Mouse (Mus musculus): ENCODE measurements around the gene Btbd9. TPM values are rescaled to one million over a fixed set of nuclear protein-coding genes. Genes with fewer than 3 reads are reported as not detected.

Btbd9 gene
- polyA plus RNA-seq, 1 experiment from 2014 or later, result 40.6 TPM

DNA sequence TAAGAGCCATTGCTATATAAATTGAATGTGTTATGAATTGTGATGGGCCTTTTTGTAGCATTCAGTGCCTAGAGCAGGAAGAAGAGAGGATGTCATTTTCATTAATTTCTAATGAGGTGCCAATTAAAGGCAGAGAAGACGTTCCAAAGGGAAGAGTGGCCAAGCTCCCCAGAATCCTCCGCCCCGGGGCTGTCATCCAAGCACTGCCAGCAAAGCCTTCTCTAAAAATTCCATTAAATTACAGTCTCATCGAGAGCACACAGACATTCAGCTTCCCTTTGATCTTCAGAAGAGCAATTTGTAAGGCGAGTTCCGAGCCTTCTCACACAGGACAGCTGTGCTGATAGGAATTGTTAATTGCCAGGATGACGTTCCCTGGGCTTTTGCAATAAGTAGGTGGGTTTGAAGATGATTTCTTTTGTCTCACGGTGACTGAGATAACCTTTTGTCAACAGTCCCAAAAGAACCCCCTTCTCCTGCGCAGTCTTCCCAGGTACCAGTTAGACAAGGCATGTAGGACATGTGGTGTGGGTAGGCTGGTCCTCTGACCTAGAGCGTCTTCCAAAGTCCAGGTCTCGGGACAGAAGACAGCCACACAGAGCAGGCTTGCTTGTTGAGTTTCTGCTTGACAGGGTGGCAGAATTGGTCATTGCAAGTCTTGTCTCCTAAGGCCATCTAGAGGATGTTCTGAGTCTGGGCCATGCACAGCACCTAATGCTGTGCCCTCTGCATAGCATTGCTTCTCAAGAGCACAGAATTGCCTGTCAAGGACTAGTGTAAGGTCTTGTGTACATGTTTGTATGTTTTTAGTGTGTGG, 381.5 kb downstream of the Btbd9 start:
- Histone ChIP-seq H3K27ac (ENCODE audit: low read length) (no peak overlapping the region), H3K27me3 (replicated peaks; ENCODE audit: insufficient read depth, low read length) (no peaks in the 10 kb centered on the region), H3K9ac (replicated peaks; ENCODE audit: low read depth) (no peak overlapping the region), H3K4me3 (ENCODE audit: low read depth, low read length) (no peak overlapping the region), H3K4me2 (replicated peaks; ENCODE audit: low read depth, low read length) (no peak overlapping the region), H3K4me1 (ENCODE audit: insufficient read depth, low read depth, low read length) (peaks cover 27% of the 10 kb centered on the region), H3K9me3 (ENCODE audit: low read length) (no peaks in the 10 kb centered on the region), H3K36me3 (ENCODE audit: insufficient read depth, low read length) (0 out of 2 replicates have a peak, but pooled peaks cover 4% of the 10 kb centered on the region)
- DNase-seq (ENCODE audit: low spot score) (peak; percentile 49), ATAC-seq (0 out of 2 replicates have a peak, but pooled peaks have one; percentile 27)
- peak; percentile 63 for TF ChIP-seq CTCF (IDR thresholded peaks at IDR 0.05)
- TF ChIP-seq EP300 (IDR thresholded peaks at IDR 0.05), result no peak
- 58% methylated on average over 11 of the region's 11 CpGs for WGBS

DNA sequence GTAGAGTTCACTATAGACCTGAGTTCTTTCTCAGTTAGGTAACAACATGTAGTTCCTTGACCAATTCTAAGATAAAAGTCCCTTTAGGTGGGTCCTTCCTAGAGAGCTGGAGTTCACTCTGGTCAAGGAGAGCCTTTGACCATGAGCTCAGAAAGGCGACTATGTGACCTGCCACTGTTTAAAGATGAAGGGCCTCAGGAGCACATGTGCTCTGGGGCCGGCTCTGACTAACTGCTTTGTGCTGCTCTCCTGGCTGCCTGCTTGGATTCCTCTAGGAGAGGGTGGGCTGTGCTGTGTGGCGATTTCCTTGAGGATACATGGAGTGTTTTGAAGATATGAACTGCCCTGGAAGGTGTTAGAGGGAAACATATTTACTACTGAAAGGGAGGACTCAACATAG, 382.2 kb downstream of the Btbd9 start:
- H3K4me3 ChIP-seq (ENCODE audit: low read depth, low read length), result no peak overlapping the region
- no peak overlapping the region for H3K4me2 ChIP-seq (replicated peaks; ENCODE audit: low read depth, low read length)
- no peak for ATAC-seq
- no peaks in the 10 kb centered on the region for H3K9me3 ChIP-seq (ENCODE audit: low read length)
- 40% methylated on average over 3 of the region's 3 CpGs for WGBS
- H3K27ac ChIP-seq (ENCODE audit: low read length), result no peak overlapping the region
- 0 out of 2 replicates have a peak, but pooled peaks cover 4% of the 10 kb centered on the region for H3K36me3 ChIP-seq (ENCODE audit: insufficient read depth, low read length)
- H3K9ac ChIP-seq (replicated peaks; ENCODE audit: low read depth), result no peak overlapping the region
- H3K4me1 ChIP-seq (ENCODE audit: insufficient read depth, low read depth, low read length), result peaks cover 25% of the 10 kb centered on the region
- H3K27me3 ChIP-seq (replicated peaks; ENCODE audit: insufficient read depth, low read length), result no peaks in the 10 kb centered on the region
- no peak for DNase-seq (ENCODE audit: low spot score)
- TF ChIP-seq CTCF (IDR thresholded peaks at IDR 0.05) (no peak), EP300 (IDR thresholded peaks at IDR 0.05) (no peak)

DNA sequence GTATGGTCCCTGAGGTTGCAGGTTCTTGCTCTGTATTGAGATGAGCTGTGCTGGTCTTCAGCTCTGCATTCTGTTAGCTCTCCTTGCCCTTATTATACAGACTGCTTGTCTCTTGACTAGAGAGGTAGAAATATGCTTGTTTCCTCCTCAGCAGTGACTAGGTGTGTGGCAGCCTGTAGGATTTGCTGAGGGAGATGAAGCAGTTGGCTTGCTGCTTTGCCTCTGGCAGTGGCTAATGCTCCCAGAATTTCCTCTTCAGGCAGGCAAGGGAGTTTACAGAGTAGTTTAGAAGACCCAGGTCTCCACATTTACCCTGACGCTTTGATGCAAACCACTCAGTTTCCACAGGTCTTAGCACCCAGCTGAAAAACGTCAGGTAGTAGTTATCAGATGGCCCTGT, 382.7 kb downstream of the Btbd9 start:
- H3K9me3 ChIP-seq (ENCODE audit: low read length), result no peaks in the 10 kb centered on the region
- H3K4me2 ChIP-seq (replicated peaks; ENCODE audit: low read depth, low read length), result no peak overlapping the region
- no peak overlapping the region for H3K27ac ChIP-seq (ENCODE audit: low read length)
- DNase-seq (ENCODE audit: low spot score) (no peak), ATAC-seq (no peak)
- no peaks in the 10 kb centered on the region for H3K27me3 ChIP-seq (replicated peaks; ENCODE audit: insufficient read depth, low read length)
- TF ChIP-seq CTCF (IDR thresholded peaks at IDR 0.05), result no peak
- TF ChIP-seq EP300 (IDR thresholded peaks at IDR 0.05), result no peak
- H3K4me1 ChIP-seq (ENCODE audit: insufficient read depth, low read depth, low read length), result peaks cover 25% of the 10 kb centered on the region
- 63% methylated on average over 2 of the region's 2 CpGs for whole genome bisulfite sequencing
- 0 out of 2 replicates have a peak, but pooled peaks cover 4% of the 10 kb centered on the region for H3K36me3 ChIP-seq (ENCODE audit: insufficient read depth, low read length)
- no peak overlapping the region for H3K9ac ChIP-seq (replicated peaks; ENCODE audit: low read depth)
- no peak overlapping the region for H3K4me3 ChIP-seq (ENCODE audit: low read depth, low read length)

DNA sequence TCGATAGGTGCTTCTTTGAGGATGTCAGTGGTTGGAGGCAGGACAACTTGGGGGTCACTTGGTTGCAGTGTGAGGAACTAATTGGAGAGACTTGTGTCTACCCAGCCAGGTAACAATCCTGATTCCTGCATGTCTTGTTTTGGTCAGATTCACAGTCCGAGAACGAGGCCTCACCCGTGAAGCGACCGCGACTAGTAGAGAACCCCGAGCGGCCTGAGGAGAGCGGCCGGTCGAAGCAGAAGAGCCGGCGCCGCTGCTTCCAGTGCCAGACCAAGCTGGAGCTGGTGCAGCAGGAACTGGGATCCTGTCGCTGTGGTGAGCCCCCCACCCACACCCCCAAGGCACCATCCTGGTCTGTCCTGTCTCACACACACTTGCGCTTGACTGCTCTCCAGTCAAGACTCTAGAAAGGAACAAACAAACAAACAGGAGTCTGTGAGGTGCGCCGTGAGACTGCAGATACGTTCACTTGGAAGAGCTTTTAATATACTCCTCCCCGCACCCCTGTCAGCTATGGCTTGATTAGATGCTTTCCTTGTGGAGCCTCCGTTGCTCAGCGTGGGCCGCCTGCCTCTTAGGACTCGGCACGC, 383.8 kb downstream of the Btbd9 start:
- ATAC-seq (no peak), DNase-seq (ENCODE audit: low spot score) (no peak)
- 85% methylated on average over 26 of the region's 26 CpGs for WGBS
- Histone ChIP-seq H3K27ac (ENCODE audit: low read length) (no peak overlapping the region), H3K4me1 (ENCODE audit: insufficient read depth, low read depth, low read length) (peaks cover 15% of the 10 kb centered on the region), H3K9ac (replicated peaks; ENCODE audit: low read depth) (no peak overlapping the region), H3K4me3 (ENCODE audit: low read depth, low read length) (no peak overlapping the region), H3K36me3 (ENCODE audit: insufficient read depth, low read length) (0 out of 2 replicates have a peak, but pooled peaks cover 4% of the 10 kb centered on the region), H3K27me3 (replicated peaks; ENCODE audit: insufficient read depth, low read length) (no peaks in the 10 kb centered on the region), H3K9me3 (ENCODE audit: low read length) (no peaks in the 10 kb centered on the region), H3K4me2 (replicated peaks; ENCODE audit: low read depth, low read length) (no peak overlapping the region)
- TF ChIP-seq CTCF (IDR thresholded peaks at IDR 0.05) (no peak), EP300 (IDR thresholded peaks at IDR 0.05) (no peak)

DNA sequence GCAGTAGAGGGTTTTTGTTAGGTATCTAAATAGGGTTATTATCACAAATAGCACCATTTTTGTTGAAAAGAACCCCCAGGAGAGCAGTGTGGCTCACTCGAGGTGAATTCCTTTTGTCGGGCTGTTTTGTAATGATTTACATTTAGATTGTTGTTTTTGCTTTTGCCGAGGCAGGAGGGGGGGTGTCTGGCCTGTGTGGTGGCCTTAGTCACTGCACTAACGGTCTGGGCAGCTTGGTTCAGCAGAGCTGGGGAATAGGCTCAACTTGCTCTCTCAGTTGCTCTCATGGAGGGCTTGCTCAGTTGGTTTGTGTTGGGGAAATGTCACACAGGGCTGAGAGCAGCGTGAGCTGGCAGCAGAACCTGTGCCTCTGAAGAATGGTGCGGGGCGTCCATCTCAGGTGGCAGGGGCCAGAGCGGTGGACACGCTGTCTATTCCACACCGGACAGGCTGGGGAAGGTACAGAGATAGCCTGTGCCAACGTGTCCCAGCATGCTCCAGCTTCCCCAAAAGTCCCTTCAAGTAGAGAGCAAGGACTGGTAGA, 385.1 kb downstream of the Btbd9 start:
- H3K4me1 ChIP-seq (ENCODE audit: insufficient read depth, low read depth, low read length), result peaks cover 9% of the 10 kb centered on the region; the same call in 1 of the 2 replicates
- WGBS, result 74% methylated on average over 11 of the region's 11 CpGs
- H3K27me3 ChIP-seq (replicated peaks; ENCODE audit: insufficient read depth, low read length), result no peaks in the 10 kb centered on the region
- H3K4me3 ChIP-seq (ENCODE audit: low read depth, low read length), result no peak overlapping the region
- H3K9ac ChIP-seq (replicated peaks; ENCODE audit: low read depth), result no peak overlapping the region
- H3K9me3 ChIP-seq (ENCODE audit: low read length), result no peaks in the 10 kb centered on the region
- DNase-seq (ENCODE audit: low spot score) (no peak), ATAC-seq (no peak)
- no peak overlapping the region for H3K4me2 ChIP-seq (replicated peaks; ENCODE audit: low read depth, low read length)
- H3K27ac ChIP-seq (ENCODE audit: low read length), result no peak overlapping the region
- 0 out of 2 replicates have a peak, but pooled peaks cover 4% of the 10 kb centered on the region for H3K36me3 ChIP-seq (ENCODE audit: insufficient read depth, low read length)
- TF ChIP-seq EP300 (IDR thresholded peaks at IDR 0.05) (no peak), CTCF (IDR thresholded peaks at IDR 0.05) (no peak)
